Mouse (Mus musculus) megakaryocyte-erythroid progenitor cell, adult 5-6 weeks (primary cell): ENCODE data around the gene Nicn1. TPM values are rescaled to one million over a fixed set of nuclear protein-coding genes. Genes with fewer than 3 reads are reported as not detected.
"Not testable (repeated sequence)": the region's sequence is repeated elsewhere in the genome, so short reads cannot be mapped to it uniquely, and the experiment has no call there.

Source experiments
- ATAC-seq: replicated peaks from 2 replicates; pipeline ENCODE4 v1.8.0; 2016; ENCODE audit warnings: mild to moderate bottlenecking, inconsistent platforms; ENCODE audit not compliant: severe bottlenecking, poor library complexity, low FRiP score, low TSS enrichment
- total RNA-seq, 2 experiments: library from RNA; stranded (forward) in 1 of 2; stranded (reverse) in 1 of 2; fragments of 200-1000, 215-1000 nt in 1 of 2; fragments of >200 nt in 1 of 2; fragmentation: Nextera tagmentation in 1 of 2; gene quantifications; 2 replicates each; pipeline ENCODE4 v1.2.3; 2014 to 2017

The Nicn1 gene
- total RNA-seq, 2 experiments from 2014 or later: 3.1 TPM; not detected in 1

DNA sequence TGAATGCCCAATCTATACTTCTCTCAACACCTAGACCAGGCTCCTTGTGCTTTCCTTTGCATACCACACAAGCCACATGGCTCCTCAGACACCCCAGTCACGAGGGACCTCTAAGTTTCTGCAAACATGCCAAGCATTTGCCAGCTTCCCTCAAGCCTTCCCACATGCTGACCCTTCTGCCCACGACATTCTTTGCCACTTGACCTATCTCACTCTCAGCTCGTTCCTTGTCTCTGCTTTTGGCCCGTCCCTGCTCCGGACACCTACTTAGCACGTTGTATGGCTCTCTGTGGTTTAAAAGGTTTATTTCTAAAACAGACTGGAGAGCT, 14.9 kb upstream of the Nicn1 start:
- ATAC-seq: no peak

DNA sequence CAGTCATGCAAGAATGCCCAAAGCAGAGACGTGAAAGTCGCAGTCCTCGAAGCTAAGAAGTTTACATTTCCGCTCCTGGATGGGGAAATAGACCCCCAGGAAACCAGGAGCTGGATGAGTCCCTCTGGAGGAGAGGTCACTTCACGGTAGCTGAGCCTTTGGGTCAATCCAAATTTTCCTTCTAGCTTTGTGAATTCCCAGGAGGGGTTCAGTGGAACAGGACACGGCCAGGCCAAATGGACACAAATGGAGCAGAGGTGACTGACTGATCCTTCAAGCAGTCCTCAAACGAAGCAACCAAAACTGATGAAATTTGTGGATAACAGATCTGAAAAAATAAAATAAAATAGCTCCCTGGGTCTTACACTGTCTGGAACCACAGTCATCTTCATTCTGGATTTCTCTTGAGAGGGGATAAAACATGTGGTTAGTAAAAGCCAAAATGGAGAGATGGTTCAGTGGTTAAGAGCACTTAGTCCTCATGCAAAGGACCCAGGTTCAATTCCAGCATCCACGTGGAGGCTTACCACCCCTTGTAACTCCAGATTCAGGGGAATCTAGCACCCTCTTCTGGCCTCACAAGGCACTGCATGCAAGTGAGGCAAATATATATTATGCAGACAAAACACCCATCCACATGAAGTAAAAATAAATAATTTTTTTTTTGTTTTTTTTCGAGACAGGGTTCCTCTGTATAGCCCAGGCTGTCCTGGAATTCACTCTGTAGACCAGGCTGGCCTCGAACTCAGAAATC, 11.4 kb upstream of the Nicn1 start:
- ATAC-seq: peak; percentile 73; the same call in 1 of the 2 replicates

GRCm38 (mm10) chr9:108280071-108280828, 10.0 kb upstream of the Nicn1 start:
- ATAC-seq: no peak

GRCm38 (mm10) chr9:108284410-108284809, 5.8 kb upstream of the Nicn1 start:
- ATAC-seq: peak; percentile 98

GRCm38 (mm10) chr9:108287526-108288238, 2.5 kb upstream of the Nicn1 start:
- ATAC-seq: not testable (repeated sequence)

- ATAC-seq: no peak
These were observed 882 bp upstream of the Nicn1 start for GRCm38 (mm10) chr9:108289347-108289746.

DNA sequence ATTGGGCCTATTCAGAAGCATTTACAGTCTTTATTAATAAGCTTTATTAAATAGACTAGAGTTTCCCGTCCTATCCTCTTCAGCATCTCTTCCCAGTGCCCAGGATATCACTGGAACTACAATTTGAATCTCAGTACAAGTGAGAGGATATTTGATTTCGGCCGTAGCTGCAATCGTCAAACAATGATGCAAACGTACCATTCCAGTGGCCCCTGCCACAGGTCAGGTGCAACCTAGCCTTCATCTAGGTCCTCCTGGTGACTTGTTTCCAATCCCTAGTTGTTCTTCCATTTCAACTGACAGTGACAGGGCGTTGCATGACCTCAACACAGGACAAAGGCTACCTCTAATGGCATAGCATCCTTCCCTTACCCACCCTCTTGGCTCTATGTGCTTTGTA, 544 bp downstream of the Nicn1 start:
- ATAC-seq: no peak

- no peak for ATAC-seq
These were observed 6.5 kb downstream of the Nicn1 start, which contains the start of gene Amt for GRCm38 (mm10) chr9:108296453-108297355. Gene Amt (plus strand): TSS chr9:108296853.

- no peak for ATAC-seq
These were observed 11.6 kb downstream of the Nicn1 start for GRCm38 (mm10) chr9:108301853-108302252.

GRCm38 (mm10) chr9:108304716-108305115, 14.5 kb downstream of the Nicn1 start:
- peak; percentile 31; the same call in 1 of the 2 replicates for ATAC-seq

DNA sequence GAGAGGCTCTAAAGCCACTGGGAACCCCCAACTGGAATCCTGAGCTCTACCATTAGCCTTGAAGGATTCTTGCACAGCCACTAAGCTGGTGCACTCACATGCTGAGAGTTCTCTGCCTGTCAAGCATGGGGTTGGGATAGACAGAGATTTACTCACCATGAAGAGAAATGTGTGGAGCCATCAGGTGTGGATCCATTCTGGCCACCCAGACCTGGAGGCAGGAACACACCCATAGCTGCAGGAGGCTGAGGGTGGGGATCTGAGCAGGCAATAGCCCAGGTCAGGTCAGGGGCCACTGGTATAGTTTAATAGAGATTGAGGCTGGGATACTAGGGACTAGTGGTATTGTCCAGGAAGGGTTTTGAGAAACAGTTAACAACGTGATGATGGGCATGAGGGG, 14.9 kb downstream of the Nicn1 start:
- 0 out of 2 replicates have a peak, but pooled peaks have one; percentile 1 for ATAC-seq

DNA sequence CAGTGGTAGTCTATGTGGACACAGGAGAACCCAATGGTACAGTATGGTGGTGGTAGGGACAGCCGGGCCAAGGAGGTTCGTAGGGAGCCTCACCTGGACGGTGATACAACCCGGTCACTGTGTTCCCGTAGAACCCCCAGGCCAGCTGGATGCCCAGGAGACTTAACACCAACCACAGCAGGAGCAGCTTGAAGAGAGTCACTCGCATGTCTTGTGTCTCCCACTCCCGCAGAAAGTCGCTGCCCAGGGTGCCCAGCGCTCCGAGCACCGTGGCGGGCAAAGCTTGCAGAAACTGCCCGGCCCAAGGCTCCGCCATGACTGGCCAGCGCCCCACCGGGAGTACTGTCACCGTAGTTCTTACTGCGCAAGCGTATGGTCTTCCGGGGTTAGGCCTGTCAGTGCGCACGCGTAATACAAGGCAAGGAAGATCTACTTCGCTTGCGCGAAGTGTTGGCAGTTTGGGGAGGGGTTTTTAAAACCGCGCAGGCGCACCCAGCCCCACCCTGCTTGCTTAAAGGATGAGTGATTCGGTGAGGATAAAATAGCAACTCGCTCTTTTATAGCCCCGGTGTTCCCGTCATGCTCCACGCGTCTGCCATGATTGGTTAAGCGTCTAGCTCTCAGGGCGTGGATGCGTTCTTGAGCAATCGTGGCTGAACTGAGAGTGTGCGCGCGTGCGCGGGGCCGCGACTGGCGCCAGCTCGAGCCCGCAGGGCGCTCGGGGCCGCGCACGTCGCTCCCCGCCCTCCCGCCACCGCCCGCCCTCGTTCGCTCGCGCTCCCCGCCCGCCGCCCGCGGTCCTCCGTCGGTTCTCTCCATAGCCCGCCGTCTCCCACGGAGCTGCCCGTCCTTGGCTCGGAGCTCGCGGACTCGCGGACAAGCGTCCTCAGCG, 15.6 kb downstream of the Nicn1 start, which contains the start of the genes Rhoa and Tcta:
TSS of gene Rhoa (plus strand) at position 501 of the 892 bp plus-strand sequence.
TSS of gene Tcta (minus strand) at position 532 of the 892 bp plus-strand sequence.
- peak; percentile 92 for ATAC-seq

- ATAC-seq: peak; percentile 45
These were observed 16.3 kb downstream of the Nicn1 start for GRCm38 (mm10) chr9:108306571-108306980.

DNA sequence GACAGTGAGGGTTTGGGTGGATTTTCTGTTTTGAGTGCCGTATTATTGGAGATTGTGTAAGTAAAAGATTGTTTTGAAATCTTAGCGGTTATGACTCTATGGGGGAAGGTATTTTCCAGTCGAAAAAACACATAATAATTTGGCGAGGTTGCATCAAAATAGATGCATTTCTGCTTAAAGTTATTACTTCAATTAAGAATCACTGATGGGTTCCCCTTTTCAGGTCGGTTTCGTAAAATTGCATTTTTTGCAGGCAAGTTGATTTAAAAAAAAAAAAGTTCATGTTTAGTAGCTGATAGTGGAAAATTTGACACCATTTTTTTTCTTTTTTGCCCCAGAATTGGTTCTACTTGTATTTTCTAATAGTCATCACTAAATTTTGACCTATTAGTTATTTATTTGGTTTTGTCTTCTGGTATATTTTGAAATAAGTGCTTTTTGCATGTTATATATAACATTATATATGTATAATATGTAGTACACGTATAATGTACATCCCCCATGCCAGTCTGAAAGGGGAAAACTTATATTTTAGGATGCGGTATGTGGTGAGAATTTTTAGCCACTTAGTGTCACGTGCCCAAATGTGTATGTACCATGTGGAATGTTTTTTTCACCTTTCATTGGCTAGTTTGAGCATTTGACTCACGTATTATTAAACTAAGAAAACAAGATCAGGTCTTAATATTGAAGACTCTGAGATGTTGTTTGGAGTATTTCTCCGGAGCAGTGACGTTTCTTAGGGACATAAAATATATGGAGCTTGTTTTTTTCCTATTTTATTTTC, 17.0 kb downstream of the Nicn1 start:
- ATAC-seq: no peak

- ATAC-seq: no peak
These were observed 17.9 kb downstream of the Nicn1 start for GRCm38 (mm10) chr9:108308141-108308540.

DNA sequence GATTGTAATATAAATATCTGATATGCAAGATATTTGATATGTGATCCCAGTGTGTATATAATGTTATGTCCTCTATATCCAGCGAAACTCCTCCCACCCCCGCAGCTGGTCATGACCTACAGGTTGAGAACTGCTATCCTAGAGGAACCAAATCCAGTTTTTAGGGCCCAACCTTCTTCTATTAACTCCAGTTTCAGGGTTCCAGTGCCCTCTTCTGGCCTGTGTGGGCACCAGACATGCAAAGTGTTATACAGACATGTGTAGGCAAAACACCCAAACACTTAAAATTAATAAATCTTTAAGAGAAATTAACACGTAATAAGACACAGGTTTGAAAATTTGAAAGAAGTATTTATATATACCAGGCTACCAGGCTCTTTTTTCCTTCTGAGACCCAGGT, 27.3 kb downstream of the Nicn1 start:
- 0 out of 2 replicates have a peak, but pooled peaks have one; percentile 37 for ATAC-seq

DNA sequence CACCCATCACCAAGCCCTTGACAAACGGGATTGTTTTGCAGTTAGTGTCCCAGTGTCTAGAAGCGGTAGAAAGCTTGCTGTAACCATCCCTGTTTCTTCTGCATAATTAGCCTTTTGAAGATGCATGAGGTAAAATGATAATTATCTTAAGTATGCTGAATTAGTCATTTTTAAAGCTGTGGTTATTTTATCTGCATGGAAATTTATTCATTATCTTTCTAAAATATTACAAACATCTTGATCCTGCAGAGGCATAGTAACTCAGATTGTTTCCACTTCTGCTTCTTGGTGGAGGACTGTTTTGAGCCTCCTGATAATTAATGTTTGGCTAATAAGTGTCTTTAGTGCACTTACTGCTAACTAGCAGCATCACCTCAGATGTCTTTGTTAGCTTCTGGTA, 28.2 kb downstream of the Nicn1 start:
- ATAC-seq: no peak
